Mouse (Mus musculus) mouse embryonic stem cell (cell line): ENCODE measurements at regions not wholly inside any gene's neighbourhood (a gene's known extent, or its start where the extent isn't known, plus 50 kb on each side); places are given as distances from the start of the nearest gene placed in this dataset.

Experiments used
- in situ Hi-C, 2 experiments: fragments of 300-500 bp; cut with MboI; formaldehyde crosslinking; loops; 1 replicate in 1 of 2; 3 replicates in 1 of 2; pipeline ENCODE4 v1.14.3; 2019 to 2020; ENCODE audit warnings: low sequenced_read_pairs in 2 of 2, low pct_unique_long_range_greater_than_20kb in 1 of 2, mixed read lengths in 1 of 2; ENCODE audit not compliant: unreplicated experiment in 1 of 2

- in situ Hi-C loops, result no loop called here
Measured at GRCm38 (mm10) chr6:93291711-93292110, 348.4 kb upstream of the Adamts9 start.

- in situ Hi-C loops, result no loop called here
Measured at GRCm38 (mm10) chr6:93288421-93288820, 345.1 kb upstream of the Adamts9 start.

- in situ Hi-C loops, result no loop called here
Measured at GRCm38 (mm10) chr6:93285796-93286195, 342.5 kb upstream of the Adamts9 start.

- in situ Hi-C loops, result no loop called here
Measured at GRCm38 (mm10) chr6:93281530-93281929, 338.2 kb upstream of the Adamts9 start.

- in situ Hi-C loops, result no loop called here
Measured at GRCm38 (mm10) chr6:93273917-93274513, 330.7 kb upstream of the Adamts9 start.

- in situ Hi-C loops, result no loop called here
Measured at GRCm38 (mm10) chr6:93272206-93272605, 328.9 kb upstream of the Adamts9 start.

GRCm38 (mm10) chr6:93266826-93267225 lies 323.5 kb upstream of the Adamts9 start:
- in situ Hi-C loops, result no loop called here

- in situ Hi-C loops, result no loop called here
Measured at GRCm38 (mm10) chr6:93265164-93265563, 321.9 kb upstream of the Adamts9 start.

- in situ Hi-C loops, result no loop called here
Measured at GRCm38 (mm10) chr6:93260827-93261226, 317.5 kb upstream of the Adamts9 start.

- in situ Hi-C loops, result no loop called here
Measured at GRCm38 (mm10) chr6:93257130-93257841, 314.0 kb upstream of the Adamts9 start.

GRCm38 (mm10) chr6:93253746-93254145 lies 310.5 kb upstream of the Adamts9 start:
- in situ Hi-C loops, result no loop called here

GRCm38 (mm10) chr6:93248973-93249372 lies 305.7 kb upstream of the Adamts9 start:
- in situ Hi-C loops, result no loop called here

- in situ Hi-C loops, result no loop called here
Measured at GRCm38 (mm10) chr6:93246498-93247242, 303.4 kb upstream of the Adamts9 start.

GRCm38 (mm10) chr6:93235550-93235949 lies 292.3 kb upstream of the Adamts9 start:
- in situ Hi-C loops, result no loop called here

GRCm38 (mm10) chr6:93232636-93233035 lies 289.3 kb upstream of the Adamts9 start:
- in situ Hi-C loops, result no loop called here

GRCm38 (mm10) chr6:93230450-93230849 lies 287.2 kb upstream of the Adamts9 start:
- in situ Hi-C loops, result no loop called here

GRCm38 (mm10) chr6:93229320-93229719 lies 286.0 kb upstream of the Adamts9 start:
- in situ Hi-C loops, result no loop called here

- in situ Hi-C loops, result no loop called here
Measured at GRCm38 (mm10) chr6:93223610-93224550, 280.6 kb upstream of the Adamts9 start.
